ENCODE assay signal across 29 mouse cellular contexts in the genomic region with DNA sequence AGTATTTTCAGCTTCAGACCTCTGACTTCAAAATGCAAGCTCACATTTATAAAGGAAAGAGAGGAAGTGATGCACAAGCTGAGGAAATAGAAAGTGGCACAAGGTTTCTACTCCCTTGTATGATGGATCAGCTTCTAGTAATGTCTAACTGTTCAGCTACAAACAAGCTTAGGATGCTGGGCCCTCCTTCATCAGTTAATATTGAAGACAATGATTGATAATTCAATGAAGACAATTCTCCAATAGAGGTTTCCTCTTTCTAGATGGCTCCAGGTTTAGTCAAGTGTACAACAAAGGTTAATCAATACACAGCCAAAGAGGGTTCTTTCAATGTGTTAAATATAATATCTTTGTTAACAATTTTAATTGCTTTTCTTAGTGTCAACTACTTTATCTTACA. TPM values are rescaled to one million over a fixed set of nuclear protein-coding genes. Genes with fewer than 3 reads are reported as not detected.
"Had no signal": no experiment of that assay in that cellular context is flagged by ENCODE, and none has a peak within 500 bp of the region (broad histone marks: within the 10 kb centered on the region; RNA-seq: fewer than 3 reads in every experiment).

Gene Gm10681 (minus strand): TSS at position 101 of the 400 bp plus-strand sequence.

- H3K4me3 ChIP-seq: left cerebral cortex, adult 2 months had no signal

- H3K4me2 ChIP-seq: midbrain, embryonic 11.5 days had no signal

- ATAC-seq: intestine, postnatal 0 days had no signal

- H3K27ac ChIP-seq: left cerebral cortex, adult 2 months; liver, embryonic 14.5 days had no signal

- H3K9ac ChIP-seq: liver, embryonic 14.5 days had no signal

- DNase-seq: kidney, postnatal 10 days; layer of hippocampus, postnatal 36 days; lung, adult 2 months; lung, postnatal 14 days; lung, postnatal 4 days; midbrain, embryonic 14.5 days; thymus, adult 18-20 months; thymus, postnatal 36 days had no signal

RNA-seq across cellular contexts. Expression of gene Gm10681, which starts in this region (rescaled TPM):
- total RNA-seq: layer of hippocampus, adult 8-10 months; layer of hippocampus, postnatal 10 days; layer of hippocampus, postnatal 36 days; left cerebral cortex, adult 2 months; left cerebral cortex, postnatal 10 days; left cerebral cortex, postnatal 36 days; megakaryocyte progenitor cell, adult 5-6 weeks; megakaryocyte-erythroid progenitor cell, adult 5-6 weeks; midbrain, postnatal 0 days had no signal
- polyA plus RNA-seq: intestine, embryonic 14.5 days; intestine, postnatal 0 days; limb, embryonic 11.5 days; limb, embryonic 14.5 days; lung, adult 2 months; lung, embryonic 16.5 days; midbrain, embryonic 11.5 days; midbrain, embryonic 14.5 days; midbrain, postnatal 0 days; neural tube, embryonic 11.5 days; neural tube, embryonic 14.5 days; small intestine, adult 2 months; spleen, adult 2 months; stomach, embryonic 16.5 days; urinary bladder, adult 2 months had no signal
